ENCODE assay signal across 12 mouse cellular contexts in genomic region chr6:120275301-120275700, GRCm38 (mm10). TPM values are rescaled to one million over a fixed set of nuclear protein-coding genes. Genes with fewer than 3 reads are reported as not detected.
A peak's percentile ranks its signal among the peaks of the same experiment; 100 is the strongest.
DNase-seq lines count a peak whose midpoint lies in the region; ATAC-seq and TF ChIP-seq lines count a peak whose summit lies in the region.
"Had no signal": no experiment of that assay in that cellular context is flagged by ENCODE, and none has a peak within 500 bp of the region (broad histone marks: within the 10 kb centered on the region; RNA-seq: fewer than 3 reads in every experiment).

No protein-coding gene starts in this region.

- peaks cover 40% of the 10 kb centered on the region for H3K4me1 ChIP-seq in heart, embryonic 15.5 days (replicated peaks)
- H3K4me1 ChIP-seq in stomach, postnatal 0 days (replicated peaks; ENCODE audit: control insufficient read depth, insufficient read depth) = no peaks in the 10 kb centered on the region
- H3K4me1 ChIP-seq in forebrain, embryonic 14.5 days (ENCODE audit: control insufficient read depth, insufficient read depth, low read length) = no peaks in the 10 kb centered on the region
- H3K4me1 ChIP-seq: midbrain, embryonic 15.5 days had no signal

- H3K36me3 ChIP-seq in heart, embryonic 15.5 days = no peaks in the 10 kb centered on the region
- H3K36me3 ChIP-seq in stomach, postnatal 0 days (ENCODE audit: control insufficient read depth, insufficient read depth, low read length) = no peaks in the 10 kb centered on the region
- H3K36me3 ChIP-seq in forebrain, embryonic 14.5 days (ENCODE audit: control insufficient read depth, insufficient read depth, low read length) = no peaks in the 10 kb centered on the region
- H3K36me3 ChIP-seq: midbrain, embryonic 15.5 days had no signal

- H3K27me3 ChIP-seq in heart, embryonic 15.5 days = no peaks in the 10 kb centered on the region
- no peaks in the 10 kb centered on the region for H3K27me3 ChIP-seq in stomach, postnatal 0 days (ENCODE audit: control insufficient read depth, insufficient read depth, low read length)
- H3K27me3 ChIP-seq in forebrain, embryonic 14.5 days (replicated peaks; ENCODE audit: control insufficient read depth, insufficient read depth, low read length) = no peaks in the 10 kb centered on the region
- H3K27me3 ChIP-seq: midbrain, embryonic 15.5 days had no signal

- peak; percentile 10; the same call in 1 of the 2 replicates for ATAC-seq in heart, embryonic 15.5 days (replicated peaks; ENCODE audit: insufficient number of reproducible peaks, insufficient read depth, low FRiP score, low read depth)
- ATAC-seq in stomach, postnatal 0 days (ENCODE audit: low FRiP score, low TSS enrichment) = peak; percentile 54
- no peak for ATAC-seq in forebrain, embryonic 14.5 days
- ATAC-seq: liver, postnatal 0 days; midbrain, embryonic 15.5 days had no signal

- H3K27ac ChIP-seq in heart, embryonic 15.5 days = peak overlapping the region; percentile 83
- no peak overlapping the region for H3K27ac ChIP-seq in stomach, postnatal 0 days (replicated peaks)
- no peak overlapping the region for H3K27ac ChIP-seq in forebrain, embryonic 14.5 days (ENCODE audit: low read depth, low read length)
- H3K27ac ChIP-seq: midbrain, embryonic 15.5 days had no signal

- peak; percentile 58 for DNase-seq in adrenal gland, adult 2 months
- no peak for DNase-seq in adrenal gland, adult 18-20 months (ENCODE audit: low spot score in 2 of 2)
- DNase-seq in lung, postnatal 14 days = peak; percentile 1
- no peak for DNase-seq in lung, postnatal 36 days
- peak; percentile 33 for DNase-seq in stomach, postnatal 0 days (ENCODE audit: low spot score)
- DNase-seq in thymus, postnatal 36 days = no peak
- no peak for DNase-seq in forebrain, embryonic 14.5 days (ENCODE audit: low spot score)
- DNase-seq: liver, postnatal 0 days had no signal

- no peaks in the 10 kb centered on the region for H3K9me3 ChIP-seq in heart, embryonic 15.5 days (replicated peaks)
- H3K9me3 ChIP-seq in stomach, postnatal 0 days (ENCODE audit: control insufficient read depth, low read length) = no peaks in the 10 kb centered on the region
- H3K9me3 ChIP-seq in forebrain, embryonic 14.5 days (replicated peaks; ENCODE audit: control insufficient read depth, low read length) = no peaks in the 10 kb centered on the region
- H3K9me3 ChIP-seq: midbrain, embryonic 15.5 days had no signal

- peak overlapping the region; percentile 40 for H3K4me2 ChIP-seq in heart, embryonic 15.5 days
- no peak overlapping the region for H3K4me2 ChIP-seq in stomach, postnatal 0 days (replicated peaks; ENCODE audit: low read depth)
- H3K4me2 ChIP-seq in forebrain, embryonic 14.5 days (ENCODE audit: low read length) = no peak overlapping the region
- H3K4me2 ChIP-seq: midbrain, embryonic 15.5 days had no signal

- no peak for TF ChIP-seq CTCF in stomach, postnatal 0 days (IDR thresholded peaks at IDR 0.05; ENCODE audit: low read depth)

- TF ChIP-seq EP300 in stomach, postnatal 0 days (optimal IDR thresholded peaks at IDR 0.05) = no peak

- H3K9ac ChIP-seq in heart, embryonic 15.5 days = peak overlapping the region; percentile 16
- H3K9ac ChIP-seq in stomach, postnatal 0 days (ENCODE audit: low read length) = no peak overlapping the region
- no peak overlapping the region for H3K9ac ChIP-seq in forebrain, embryonic 14.5 days (ENCODE audit: low read length)
- H3K9ac ChIP-seq: liver, postnatal 0 days; midbrain, embryonic 15.5 days had no signal

- no peak overlapping the region for H3K4me3 ChIP-seq in heart, embryonic 15.5 days
- no peak overlapping the region for H3K4me3 ChIP-seq in stomach, postnatal 0 days (ENCODE audit: low read depth, low read length)
- H3K4me3 ChIP-seq in forebrain, embryonic 14.5 days (ENCODE audit: low read depth, low read length) = no peak overlapping the region
- H3K4me3 ChIP-seq: midbrain, embryonic 15.5 days had no signal

- 28% methylated on average over 6 of the region's 6 CpGs for WGBS in heart, embryonic 15.5 days
- 48% methylated on average over 6 of the region's 6 CpGs for WGBS in stomach, postnatal 0 days
- 69% methylated on average over 6 of the region's 6 CpGs for WGBS in forebrain, embryonic 14.5 days

RNA-seq across cellular contexts. Expression of gene D330020A13Rik, which starts 18.9 kb away (rescaled TPM):
- total RNA-seq in adrenal gland, adult 2 months (2021) = under 1 TPM in 1 of 2 experiments, not detected in 1; 0.38 TPM
- 4.5 and 6.4 TPM in 2 replicates for polyA plus RNA-seq in adrenal gland, adult 2 months (2012; rRNA removed)
- under 1 TPM in 1 of 2 experiments, not detected in 1; 0.40 TPM for total RNA-seq in adrenal gland, adult 18-20 months (2021)
- 0.14 and 0.21 TPM in 2 replicates for polyA plus RNA-seq in heart, embryonic 15.5 days (2015; fragmentation: Nextera tagmentation; extraction: Ambion mirVana)
- polyA plus RNA-seq in stomach, postnatal 0 days (2015; fragmentation: Nextera tagmentation; extraction: Ambion mirVana) = 0.35 and 0.51 TPM in 2 replicates
- not detected in 2 replicates for polyA plus RNA-seq in forebrain, embryonic 14.5 days (2014; fragmentation: Nextera tagmentation; extraction: Ambion mirVana)
- total RNA-seq: left cerebral cortex, adult 18-20 months had no signal
- polyA plus RNA-seq: intestine, embryonic 14.5 days; liver, postnatal 0 days; midbrain, embryonic 15.5 days had no signal

RNA-seq across cellular contexts. Expression of gene B4galnt3, which starts 19.1 kb away (rescaled TPM):
- 10 to 100 TPM in 1 of 2 experiments, 1 to 10 TPM in 1; 5.6 to 12.6 TPM for total RNA-seq in adrenal gland, adult 2 months (2021)
- 4.7 and 5.0 TPM in 2 replicates for polyA plus RNA-seq in adrenal gland, adult 2 months (2012; rRNA removed)
- total RNA-seq in adrenal gland, adult 18-20 months (2021) = 1 to 10 TPM; 5.6 to 6.6 TPM
- 0.34 and 0.41 TPM in 2 replicates for polyA plus RNA-seq in heart, embryonic 15.5 days (2015; fragmentation: Nextera tagmentation; extraction: Ambion mirVana)
- 0.74 and 0.85 TPM in 2 replicates for polyA plus RNA-seq in stomach, postnatal 0 days (2015; fragmentation: Nextera tagmentation; extraction: Ambion mirVana)
- polyA plus RNA-seq in forebrain, embryonic 14.5 days (2014; fragmentation: Nextera tagmentation; extraction: Ambion mirVana) = not detected in 2 replicates

Comparison
In these comparisons a context has a peak if more than half of its experiments do, and no peak if none do; other contexts are left out.
1. DNase-seq: peak in adrenal gland, adult 2 months (single experiment), lung, postnatal 14 days (single experiment) and stomach, postnatal 0 days (single experiment); none in adrenal gland, adult 18-20 months (0 of 2), lung, postnatal 36 days (single experiment), thymus, postnatal 36 days (0 of 2) and forebrain, embryonic 14.5 days (single experiment).